Mouse (Mus musculus) liver, embryonic 13.5 days (tissue): ENCODE results near the gene Sac3d1. TPM values are rescaled to one million over a fixed set of nuclear protein-coding genes. Genes with fewer than 3 reads are reported as not detected.
"Not testable (repeated sequence)": the region's sequence is repeated elsewhere in the genome, so short reads cannot be mapped to it uniquely, and the experiment has no call there.

ENCODE experiments used
- ATAC-seq: fragments of 200-750 bp; cut with Nextera tagmentation; 2 replicates; pipeline ENCODE4 v1.8.0; 2017; ENCODE audit warnings: low read depth, mild to moderate bottlenecking, moderate number of reproducible peaks, moderate library complexity
- DNase-seq: peaks from one replicate; pipeline ENCODE4 v3.0.0; 2022
- H3K27ac ChIP-seq: fragments of 300-500 bp; sonication (generic); 2 replicates; pipeline ENCODE4 v1.5.1; 2015; ENCODE audit warnings: moderate library complexity, mild to moderate bottlenecking, inconsistent platforms
- H3K27me3 ChIP-seq: fragments of 300-500 bp; sonication (generic); 2 replicates; pipeline ENCODE4 v1.6.1; 2015; ENCODE audit warnings: mild to moderate bottlenecking, inconsistent platforms
- H3K36me3 ChIP-seq: fragments of 300-500 bp; sonication (generic); 2 replicates; pipeline ENCODE4 v1.6.1; 2015; ENCODE audit warnings: mild to moderate bottlenecking, inconsistent platforms
- H3K4me1 ChIP-seq: fragments of 300-500 bp; sonication (generic); replicated peaks from 2 replicates; pipeline ENCODE4 v1.6.1; 2015; ENCODE audit warnings: inconsistent platforms
- H3K4me2 ChIP-seq: fragments of 300-500 bp; sonication (generic); 2 replicates; pipeline ENCODE4 v1.6.1; 2015; ENCODE audit warnings: inconsistent platforms, mild to moderate bottlenecking, moderate library complexity
- H3K4me3 ChIP-seq: fragments of 300-500 bp; sonication (generic); replicated peaks from 2 replicates; pipeline ENCODE4 v1.5.1; 2015; ENCODE audit warnings: mild to moderate bottlenecking, inconsistent platforms
- H3K9ac ChIP-seq: fragments of 300-500 bp; sonication (generic); 2 replicates; pipeline ENCODE4 v1.6.1; 2015; ENCODE audit warnings: mild to moderate bottlenecking, inconsistent platforms
- H3K9me3 ChIP-seq: fragments of 300-500 bp; sonication (generic); replicated peaks from 2 replicates; pipeline ENCODE4 v1.6.1; 2016; ENCODE audit warnings: inconsistent platforms
- WGBS: fragments of 180-500 bp; shearing (Covaris S2); methylation state at CpG from one replicate; pipeline ENCODE4 v1.1.7; 2015; ENCODE audit not compliant: insufficient replicate concordance; 5-methylcytosine and 5-hydroxymethylcytosine counted together
- polyA plus RNA-seq: library from polyadenylated mRNA; unstranded; fragments of >200 nt; fragmentation: Nextera tagmentation; extraction: Ambion mirVana; gene quantifications from 2 replicates; pipeline ENCODE4 v1.2.1, GENCODE M21; 2015

The Sac3d1 gene
- polyA plus RNA-seq, 1 experiment from 2014 or later, result 27.9 TPM

DNA sequence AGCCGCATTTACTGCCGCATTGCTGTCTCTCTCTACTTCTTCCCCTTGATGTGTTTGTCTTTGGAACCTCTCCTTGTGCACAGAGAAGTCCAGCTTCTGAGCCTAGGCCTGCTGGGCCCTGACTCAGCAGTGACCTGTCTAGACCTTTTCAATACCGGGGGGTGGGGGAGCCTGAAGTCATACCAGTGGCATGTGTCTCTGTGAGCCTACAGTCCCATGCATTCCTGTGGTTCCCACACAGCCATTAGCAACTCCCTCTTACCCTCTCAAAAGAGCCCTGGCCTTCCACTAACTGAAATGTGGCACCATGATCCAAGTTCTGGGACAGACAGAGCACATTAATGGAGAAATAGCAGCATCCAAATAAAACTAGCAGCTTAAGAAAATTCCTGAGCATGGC, 17.9 kb upstream of the Sac3d1 start:
- Histone ChIP-seq H3K4me1 (peaks cover 56% of the 10 kb centered on the region), H3K27me3 (no peaks in the 10 kb centered on the region), H3K4me3 (no peak overlapping the region), H3K4me2 (no peak overlapping the region), H3K36me3 (peaks cover 32% of the 10 kb centered on the region), H3K9ac (no peak overlapping the region; the same call in 1 of the 2 replicates), H3K9me3 (no peaks in the 10 kb centered on the region), H3K27ac (no peak overlapping the region)
- DNase-seq (no peak), ATAC-seq (no peak)
- WGBS, result 80% methylated on average over 3 of the region's 3 CpGs

DNA sequence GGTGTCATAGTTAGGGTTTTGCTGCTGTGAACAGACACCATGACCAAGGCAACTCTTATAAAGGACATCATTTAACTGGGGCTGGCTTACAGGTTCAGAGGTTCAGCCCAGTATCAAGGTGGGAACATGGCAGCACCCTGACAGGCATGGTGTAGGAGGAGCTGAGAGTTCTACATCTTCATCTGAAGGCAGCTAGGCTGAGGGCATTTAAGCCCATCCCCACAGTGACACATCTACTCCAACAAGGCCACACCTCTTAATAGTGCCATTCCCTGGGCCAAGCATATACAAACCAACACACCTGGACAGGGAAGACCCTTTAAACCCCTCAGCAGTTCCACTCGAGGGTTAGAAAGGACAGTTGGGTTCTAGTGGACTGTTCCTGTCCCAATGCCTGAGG, 14.7 kb upstream of the Sac3d1 start:
- not testable (repeated sequence) for H3K27me3 ChIP-seq, H3K9me3 ChIP-seq
- H3K36me3 ChIP-seq, result peaks cover 32% of the 10 kb centered on the region
- peaks cover 67% of the 10 kb centered on the region for H3K4me1 ChIP-seq
- WGBS, result 29% methylated on average over 1 of the region's 1 CpGs
- H3K4me2 ChIP-seq, result peak overlapping the region; percentile 74
- ATAC-seq (peak; percentile 57), DNase-seq (peak; percentile 33)
- H3K9ac ChIP-seq, result peak overlapping the region; percentile 71
- peak overlapping the region; percentile 97 for H3K27ac ChIP-seq
- peak overlapping the region; percentile 47 for H3K4me3 ChIP-seq

DNA sequence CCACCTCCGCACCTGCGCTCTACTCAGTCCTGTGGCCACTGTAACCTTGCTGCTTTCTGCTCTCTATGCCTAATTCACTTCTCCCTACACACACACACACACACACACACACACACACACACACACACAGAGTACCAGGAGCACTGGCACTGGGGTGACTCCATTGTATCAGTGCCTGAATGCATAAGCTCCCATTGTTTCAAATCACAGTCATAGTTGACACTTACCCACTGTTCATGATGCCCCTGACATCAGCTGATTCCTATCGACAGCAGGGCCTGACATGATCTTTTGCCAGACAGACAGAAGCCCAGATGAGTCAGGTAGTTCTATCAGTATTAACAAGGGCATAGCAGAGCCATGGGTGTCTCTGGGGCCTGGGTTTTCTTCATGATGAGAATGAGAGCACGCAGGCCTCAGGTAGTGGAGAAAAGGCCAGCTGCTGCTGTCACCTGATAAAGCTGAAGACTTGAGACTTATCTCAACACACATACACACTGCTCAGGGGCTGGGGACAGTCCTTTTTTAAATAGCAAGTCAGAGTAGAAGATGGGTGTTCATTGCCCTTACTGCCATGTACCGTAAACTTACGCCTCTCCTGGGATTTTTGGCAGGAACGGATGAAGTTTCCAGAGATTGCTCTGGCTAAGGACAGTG, 13.8 kb upstream of the Sac3d1 start:
- Histone ChIP-seq H3K9ac (peak overlapping the region; percentile 71), H3K4me3 (peak overlapping the region; percentile 47), H3K9me3 (no peaks in the 10 kb centered on the region), H3K4me1 (peaks cover 68% of the 10 kb centered on the region), H3K27ac (peak overlapping the region; percentile 97), H3K27me3 (no peaks in the 10 kb centered on the region), H3K4me2 (peak overlapping the region; percentile 74), H3K36me3 (peaks cover 29% of the 10 kb centered on the region)
- 52% methylated on average over 7 of the region's 7 CpGs for WGBS
- ATAC-seq (peak; percentile 84), DNase-seq (peak; percentile 78)

DNA sequence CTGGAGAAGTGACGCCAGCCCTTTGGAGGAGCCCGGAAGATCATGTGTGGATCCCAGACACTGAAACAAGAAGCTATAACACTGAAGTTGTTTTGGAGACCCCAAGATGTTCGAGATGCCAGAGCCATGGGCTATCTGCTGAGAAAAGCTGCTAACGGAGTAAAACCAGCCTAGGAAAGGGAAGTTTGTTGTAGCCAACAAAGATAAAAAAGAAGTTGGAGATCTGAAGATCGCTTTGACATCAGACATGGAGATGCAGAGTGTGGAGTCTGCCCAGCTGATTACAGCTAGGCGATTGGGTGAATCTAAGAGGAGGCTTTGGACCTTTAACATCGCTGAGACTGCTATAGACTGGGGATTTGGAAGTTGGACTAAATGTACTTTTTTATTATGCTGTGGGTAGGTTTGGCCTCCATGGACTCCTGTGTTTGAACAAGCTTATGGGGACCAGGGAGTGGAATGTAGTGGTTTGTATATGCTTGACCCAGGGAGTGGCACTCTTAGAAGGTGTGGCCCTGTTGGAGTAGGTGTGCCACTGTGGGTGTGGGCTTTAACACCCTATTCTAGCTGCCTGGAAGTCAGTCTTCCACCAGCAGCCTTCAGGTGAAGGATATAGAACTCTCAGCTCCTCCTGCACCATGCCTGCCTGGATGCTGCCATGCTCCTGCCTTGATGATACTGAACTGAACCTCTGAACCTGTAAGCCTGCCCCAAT, 12.1 kb upstream of the Sac3d1 start:
- Histone ChIP-seq H3K4me1 (peaks cover 79% of the 10 kb centered on the region), H3K36me3 (peaks cover 13% of the 10 kb centered on the region; the same call in 1 of the 2 replicates), H3K4me3 (peak overlapping the region; percentile 47), H3K4me2 (peak overlapping the region; percentile 74), H3K27ac (peak overlapping the region; percentile 97), H3K9ac (peak overlapping the region; percentile 64)
- not testable (repeated sequence) for H3K27me3 ChIP-seq, ATAC-seq, H3K9me3 ChIP-seq, DNase-seq
- 58% methylated on average over 7 of the region's 7 CpGs for WGBS

DNA sequence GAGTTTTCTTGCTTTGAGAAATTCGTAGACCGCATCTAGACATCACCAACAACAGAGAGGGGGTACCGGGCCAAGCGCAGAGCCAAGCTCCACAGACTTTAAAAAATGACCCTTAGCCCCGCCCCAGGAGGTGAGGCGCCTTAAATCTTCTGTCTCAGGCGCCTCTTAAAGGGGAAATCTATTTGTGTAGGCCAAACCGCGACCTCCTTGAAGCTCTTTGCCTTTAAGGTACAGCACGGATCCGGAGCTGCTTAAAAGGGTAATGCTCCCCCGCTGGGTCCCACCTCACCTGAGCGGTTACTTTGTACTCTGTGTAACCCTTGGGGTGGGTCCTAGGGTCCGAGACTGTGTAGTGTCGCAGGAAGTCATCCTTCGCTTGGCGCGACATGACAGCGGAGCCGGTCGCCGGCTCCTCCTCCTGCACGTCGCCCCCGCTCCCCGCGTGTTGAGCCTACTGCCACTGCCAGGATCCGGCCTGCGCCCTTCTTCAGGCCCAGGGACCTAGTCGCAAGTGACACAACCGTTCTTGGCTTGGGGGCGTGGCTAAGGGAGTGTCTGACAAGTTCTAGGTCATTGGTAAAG, 9.4 kb upstream of the Sac3d1 start, which contains the start of gene Snx15:
Snx15 (minus strand) TSS at position 545 of the 582 bp plus-strand sequence.
- DNase-seq, result peak; percentile 95
- under 1% methylated on average over 32 of the region's 32 CpGs for WGBS
- no peaks in the 10 kb centered on the region for H3K27me3 ChIP-seq
- H3K27ac ChIP-seq, result peak within 1 kb of the TSS; percentile 96
- H3K4me3 ChIP-seq, result peak within 1 kb of the TSS; percentile 71
- peaks cover 10% of the 10 kb centered on the region for H3K36me3 ChIP-seq
- peaks cover 62% of the 10 kb centered on the region for H3K4me1 ChIP-seq
- H3K4me2 ChIP-seq, result peak within 1 kb of the TSS; percentile 71
- H3K9ac ChIP-seq, result peak within 1 kb of the TSS; percentile 82
- peak; percentile 82 for ATAC-seq
- H3K9me3 ChIP-seq, result no peaks in the 10 kb centered on the region

DNA sequence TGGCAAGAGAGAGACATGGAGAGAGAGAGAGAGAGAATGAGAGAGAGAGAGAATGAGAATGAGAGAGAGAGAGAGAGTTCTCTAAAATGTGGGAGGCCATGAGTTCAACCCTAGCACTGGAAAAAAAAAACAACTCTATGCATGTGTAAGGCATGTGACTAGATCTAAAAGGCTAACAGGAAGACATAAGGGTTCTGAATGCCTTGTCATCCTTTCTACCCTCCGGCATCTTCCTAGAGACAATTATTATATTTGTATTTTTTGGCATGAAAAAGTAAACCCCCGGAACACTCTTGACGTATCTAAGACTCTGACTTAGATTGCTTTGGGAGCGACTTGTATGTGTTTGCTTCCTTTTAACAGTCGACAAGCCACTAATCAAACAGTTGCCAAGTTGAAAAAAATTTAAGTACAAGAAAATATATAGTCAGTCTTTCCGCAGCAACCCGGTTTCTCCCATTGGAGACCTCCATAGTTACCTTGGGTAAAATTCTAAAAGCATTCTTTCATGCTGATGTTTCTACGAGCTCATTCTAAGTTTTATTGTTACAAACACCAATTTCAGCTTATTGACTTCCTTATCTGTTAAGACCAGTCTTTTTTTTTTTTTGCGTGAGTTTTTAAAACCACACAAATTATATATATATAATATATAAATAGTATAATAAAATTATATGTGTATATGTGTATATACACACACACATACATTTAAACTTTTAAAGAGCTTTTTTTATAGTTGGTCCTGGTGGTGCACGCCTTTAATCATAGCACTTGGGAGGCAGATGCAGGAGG, 8.5 kb upstream of the Sac3d1 start:
- H3K4me2 ChIP-seq, result peak overlapping the region; percentile 71
- no peak for DNase-seq
- 60% methylated on average over 10 of the region's 10 CpGs for WGBS
- H3K36me3 ChIP-seq, result peaks cover 13% of the 10 kb centered on the region
- no peak for ATAC-seq
- H3K27me3 ChIP-seq, result no peaks in the 10 kb centered on the region
- H3K9me3 ChIP-seq, result no peaks in the 10 kb centered on the region
- H3K9ac ChIP-seq, result peak overlapping the region; percentile 82
- H3K27ac ChIP-seq, result peak overlapping the region; percentile 96
- H3K4me3 ChIP-seq, result peak overlapping the region; percentile 71
- H3K4me1 ChIP-seq, result peaks cover 57% of the 10 kb centered on the region

DNA sequence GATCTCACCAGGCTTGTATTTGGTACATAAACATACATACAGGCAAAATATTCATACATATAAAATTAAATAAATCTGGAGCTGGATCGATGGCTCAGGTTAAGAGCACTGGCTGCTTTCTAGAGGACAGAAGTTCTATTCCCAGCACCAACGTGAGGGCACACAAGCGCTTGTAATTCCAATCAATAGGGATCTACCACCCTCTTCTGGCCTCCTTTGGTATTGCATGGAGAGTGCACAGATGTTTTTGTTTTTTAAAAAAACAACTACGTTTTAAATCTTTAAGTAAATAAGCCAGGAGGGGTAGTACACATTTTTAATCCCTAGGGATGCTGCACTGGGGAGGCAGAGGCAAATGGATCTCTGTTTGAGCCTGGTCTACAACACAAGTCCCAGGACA, 7.8 kb upstream of the Sac3d1 start:
- H3K4me3 ChIP-seq, result peak overlapping the region; percentile 71
- DNase-seq (peak; percentile 52), ATAC-seq (no peak)
- H3K4me1 ChIP-seq, result peaks cover 50% of the 10 kb centered on the region
- H3K4me2 ChIP-seq, result peak overlapping the region; percentile 71
- no peaks in the 10 kb centered on the region for H3K27me3 ChIP-seq
- peak overlapping the region; percentile 61 for H3K9ac ChIP-seq
- WGBS, result 15% methylated on average over 4 of the region's 4 CpGs
- peaks cover 19% of the 10 kb centered on the region for H3K36me3 ChIP-seq
- peak overlapping the region; percentile 96 for H3K27ac ChIP-seq
- H3K9me3 ChIP-seq, result no peaks in the 10 kb centered on the region

DNA sequence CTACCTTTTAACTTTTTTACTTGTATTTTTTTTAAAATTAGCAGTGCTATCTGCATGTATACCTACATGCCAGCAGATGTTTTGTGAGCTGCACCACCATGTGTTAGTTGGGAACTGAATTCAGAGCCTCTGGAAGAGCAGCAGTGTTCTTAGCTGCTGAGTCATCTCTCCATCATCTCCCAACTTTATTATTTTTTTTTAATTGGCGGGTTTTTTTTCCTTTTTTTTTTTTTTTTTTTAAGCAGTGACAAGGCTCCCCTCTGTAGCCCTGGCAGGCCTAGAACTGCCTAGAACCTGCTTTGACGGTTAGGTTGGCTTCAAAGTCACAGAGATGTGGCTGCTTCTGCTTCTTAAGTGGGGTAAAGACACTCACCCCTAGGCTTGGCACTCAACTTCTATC, 6.4 kb upstream of the Sac3d1 start:
- Histone ChIP-seq H3K4me3 (no peak overlapping the region), H3K36me3 (peaks cover 33% of the 10 kb centered on the region), H3K27ac (peak overlapping the region; percentile 15; the same call in 1 of the 2 replicates), H3K9ac (no peak overlapping the region), H3K9me3 (no peaks in the 10 kb centered on the region), H3K4me1 (peaks cover 41% of the 10 kb centered on the region), H3K4me2 (no peak overlapping the region), H3K27me3 (no peaks in the 10 kb centered on the region)
- WGBS, result 64% methylated on average over 2 of the region's 2 CpGs
- ATAC-seq, result no peak
- no peak for DNase-seq

DNA sequence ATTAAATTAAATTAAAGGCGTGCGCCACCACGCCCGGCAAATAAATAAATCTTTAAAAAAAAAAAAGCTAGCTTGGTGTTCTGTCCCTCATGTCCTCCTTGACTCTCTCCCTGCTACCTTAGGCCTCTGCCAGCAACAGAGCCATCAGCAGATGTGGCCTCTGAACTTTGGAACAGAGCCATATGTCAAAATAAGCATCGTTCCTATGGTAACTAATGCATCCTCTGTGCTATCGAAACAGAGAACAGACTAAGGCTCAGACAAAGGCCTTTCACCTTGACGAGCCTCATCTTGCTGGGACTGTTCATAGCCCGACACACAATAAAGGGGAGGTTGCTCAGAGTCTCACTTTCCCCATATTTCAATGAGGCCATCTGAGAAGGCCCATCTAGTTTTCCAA, 4.9 kb upstream of the Sac3d1 start:
- 80% methylated on average over 8 of the region's 8 CpGs for WGBS
- H3K9me3 ChIP-seq, result no peaks in the 10 kb centered on the region
- no peak overlapping the region; the same call in 1 of the 2 replicates for H3K27ac ChIP-seq
- DNase-seq (no peak), ATAC-seq (no peak)
- peaks cover 37% of the 10 kb centered on the region for H3K36me3 ChIP-seq
- no peak overlapping the region for H3K4me3 ChIP-seq
- no peaks in the 10 kb centered on the region for H3K27me3 ChIP-seq
- peaks cover 36% of the 10 kb centered on the region for H3K4me1 ChIP-seq
- no peak overlapping the region for H3K4me2 ChIP-seq
- H3K9ac ChIP-seq, result no peak overlapping the region

DNA sequence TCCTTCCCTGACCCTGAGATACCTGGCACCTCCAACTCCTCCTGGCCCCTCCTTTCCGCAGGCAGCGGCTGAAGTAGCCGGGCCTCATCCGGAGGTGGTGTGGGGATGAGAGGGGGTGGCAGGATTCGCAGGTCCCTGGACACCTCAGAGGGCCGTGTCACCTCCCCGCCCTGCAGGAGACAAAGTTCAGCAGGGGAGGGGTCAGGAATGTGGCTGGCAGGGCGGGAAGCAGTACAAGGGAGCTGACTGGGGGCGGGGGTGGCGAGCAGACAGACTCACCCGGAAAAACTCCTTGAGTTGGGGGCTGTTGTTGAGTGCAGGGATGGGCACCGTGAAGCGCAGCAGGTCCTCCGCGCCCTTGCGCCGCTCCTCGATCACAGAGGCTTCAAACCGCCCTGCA, 3.3 kb upstream of the Sac3d1 start:
- Histone ChIP-seq H3K36me3 (peaks cover 37% of the 10 kb centered on the region), H3K9ac (0 out of 2 replicates have a peak overlapping the region, but pooled peaks have one; percentile 7), H3K27ac (peak overlapping the region; percentile 49), H3K9me3 (no peaks in the 10 kb centered on the region), H3K4me1 (peaks cover 40% of the 10 kb centered on the region), H3K4me3 (peak overlapping the region; percentile 16), H3K4me2 (peak overlapping the region; percentile 45), H3K27me3 (no peaks in the 10 kb centered on the region)
- ATAC-seq (no peak), DNase-seq (no peak)
- WGBS, result 57% methylated on average over 19 of the region's 19 CpGs
